Mouse (Mus musculus): Measurements from ENCODE around the gene Stum. TPM values are rescaled to one million over a fixed set of nuclear protein-coding genes. Genes with fewer than 3 reads are reported as not detected.
"Not testable (repeated sequence)": the region's sequence is repeated elsewhere in the genome, so short reads cannot be mapped to it uniquely, and the experiment has no call there.

The Stum gene
- total and polyA plus RNA-seq, 2 experiments from 2014 or later, result 16.7 to 80.7 TPM

GRCm38 (mm10) chr1:180390321-180390731 lies 93.0 kb downstream of the Stum start:
- no peak for TF ChIP-seq CTCF (IDR thresholded peaks at IDR 0.05; ENCODE audit: low read depth)
- H3K4me2 ChIP-seq (ENCODE audit: low read depth), result no peak overlapping the region
- peaks cover 7% of the 10 kb centered on the region for H3K4me1 ChIP-seq (ENCODE audit: insufficient read depth)
- H3K27ac ChIP-seq (ENCODE audit: low read depth, low read length), result no peak overlapping the region
- no peaks in the 10 kb centered on the region for H3K9me3 ChIP-seq (ENCODE audit: low read length)
- no peaks in the 10 kb centered on the region for H3K27me3 ChIP-seq (ENCODE audit: insufficient read depth, low read length)
- DNase-seq (no peak), ATAC-seq (no peak)
- no peak overlapping the region for H3K4me3 ChIP-seq (ENCODE audit: low read depth, low read length)
- no peaks in the 10 kb centered on the region for H3K36me3 ChIP-seq (ENCODE audit: insufficient read depth)
- H3K9ac ChIP-seq, result no peak overlapping the region
- WGBS, result 73% methylated on average over 3 of the region's 3 CpGs

DNA sequence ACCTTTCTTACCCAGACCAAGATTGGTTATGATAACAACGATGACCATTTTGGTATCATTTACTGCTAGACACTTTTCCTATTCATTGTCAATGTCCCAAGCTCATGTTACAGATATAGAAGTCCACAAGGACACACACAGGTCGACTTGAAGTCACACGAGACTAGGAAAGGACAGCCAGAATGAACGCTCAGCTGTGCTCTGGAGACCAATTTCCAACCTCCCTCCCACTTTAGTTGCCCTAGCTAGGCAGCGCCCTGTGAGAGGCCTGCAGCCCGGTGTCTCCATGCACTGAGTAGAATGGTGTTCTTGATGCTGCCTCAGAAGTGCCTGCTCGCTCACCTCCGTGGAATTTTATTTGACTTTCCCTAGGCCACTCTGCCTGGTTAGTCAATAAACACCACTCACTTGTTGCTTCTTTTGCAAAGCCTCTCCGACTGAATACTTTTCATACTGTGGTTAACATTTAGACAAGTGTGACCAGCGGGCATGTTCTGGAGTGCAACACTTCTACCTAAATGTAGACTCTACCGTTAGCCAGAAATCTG lies 94.0 kb downstream of the Stum start:
- not testable (repeated sequence) for H3K4me3 ChIP-seq (ENCODE audit: low read depth, low read length); H3K9ac ChIP-seq; ATAC-seq; H3K4me2 ChIP-seq (ENCODE audit: low read depth); DNase-seq; H3K27me3 ChIP-seq (ENCODE audit: insufficient read depth, low read length); H3K9me3 ChIP-seq (ENCODE audit: low read length); H3K27ac ChIP-seq (ENCODE audit: low read depth, low read length); H3K36me3 ChIP-seq (ENCODE audit: insufficient read depth); H3K4me1 ChIP-seq (ENCODE audit: insufficient read depth)
- 88% methylated on average over 11 of the region's 11 CpGs for WGBS

DNA sequence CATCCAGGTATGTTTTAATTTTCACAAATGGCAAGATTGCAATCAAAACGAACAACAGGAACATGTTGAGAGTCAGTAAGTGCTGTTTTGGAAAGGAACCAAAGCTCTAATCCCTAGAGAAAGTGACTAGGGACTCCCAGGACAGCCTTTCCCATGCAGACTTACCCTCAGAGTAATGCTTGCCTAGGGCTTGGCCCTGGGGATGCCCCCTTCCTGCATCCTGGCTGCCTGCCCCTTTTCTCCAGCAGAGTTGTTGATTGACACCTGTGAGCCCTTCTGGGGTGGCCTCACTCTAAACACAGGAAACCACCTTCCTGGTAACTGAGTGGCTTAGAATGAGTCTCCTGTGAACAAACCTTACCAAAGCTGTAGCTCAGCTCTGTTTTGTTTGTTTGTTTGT lies 94.8 kb downstream of the Stum start:
- Histone ChIP-seq H3K9ac (no peak overlapping the region), H3K4me3 (ENCODE audit: low read depth, low read length) (no peak overlapping the region), H3K27me3 (ENCODE audit: insufficient read depth, low read length) (no peaks in the 10 kb centered on the region), H3K4me2 (ENCODE audit: low read depth) (peak overlapping the region; percentile 54; the same call in 1 of the 2 replicates), H3K9me3 (ENCODE audit: low read length) (no peaks in the 10 kb centered on the region), H3K4me1 (ENCODE audit: insufficient read depth) (peaks cover 7% of the 10 kb centered on the region), H3K27ac (ENCODE audit: low read depth, low read length) (peak overlapping the region; percentile 24), H3K36me3 (ENCODE audit: insufficient read depth) (no peaks in the 10 kb centered on the region)
- TF ChIP-seq CTCF (IDR thresholded peaks at IDR 0.05; ENCODE audit: low read depth), result no peak
- WGBS, result 38% methylated on average over 1 of the region's 1 CpGs
- no peak for ATAC-seq
- DNase-seq, result no peak

DNA sequence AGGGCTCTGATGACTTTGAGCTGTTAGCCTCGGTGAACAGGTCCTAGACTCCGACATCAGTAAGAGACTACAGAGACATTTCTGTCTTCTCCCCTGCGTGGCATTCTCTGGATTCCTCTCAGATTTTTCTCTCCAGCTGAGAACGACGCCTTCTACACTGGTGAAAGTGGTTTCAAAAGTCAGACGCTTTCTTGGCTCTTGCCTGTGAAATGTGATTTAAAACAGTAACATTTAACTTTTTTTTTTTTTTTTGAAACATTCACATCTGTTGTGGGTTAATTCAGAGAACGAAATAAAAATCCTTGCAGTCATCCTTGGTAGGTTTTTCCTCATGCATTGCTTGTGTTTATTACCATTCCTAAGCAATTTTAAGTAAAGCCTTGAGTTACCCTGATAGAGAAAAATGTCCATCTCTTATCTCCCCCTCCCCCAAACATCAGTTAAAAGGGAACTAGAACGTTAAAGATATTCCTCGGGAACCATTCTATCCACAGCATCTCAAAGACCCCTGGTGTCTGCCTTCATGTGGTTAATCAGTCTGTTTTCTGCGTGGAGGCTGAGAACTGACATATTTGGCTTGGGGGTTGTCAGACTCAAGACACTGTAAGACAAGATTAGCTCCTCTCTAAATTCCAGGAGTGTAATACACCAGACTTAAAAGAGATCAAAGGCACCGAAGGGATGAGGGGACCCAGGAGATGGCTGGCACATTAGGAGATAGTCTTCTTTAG lies 95.4 kb downstream of the Stum start:
- peak overlapping the region; percentile 10; the same call in 1 of the 2 replicates for H3K9ac ChIP-seq
- no peaks in the 10 kb centered on the region for H3K36me3 ChIP-seq (ENCODE audit: insufficient read depth)
- peak overlapping the region; percentile 24 for H3K27ac ChIP-seq (ENCODE audit: low read depth, low read length)
- DNase-seq, result no peak
- no peak for TF ChIP-seq CTCF (IDR thresholded peaks at IDR 0.05; ENCODE audit: low read depth)
- no peak for ATAC-seq
- H3K27me3 ChIP-seq (ENCODE audit: insufficient read depth, low read length), result no peaks in the 10 kb centered on the region
- peak overlapping the region; percentile 54 for H3K4me2 ChIP-seq (ENCODE audit: low read depth)
- peaks cover 7% of the 10 kb centered on the region for H3K4me1 ChIP-seq (ENCODE audit: insufficient read depth)
- 13% methylated on average over 11 of the region's 11 CpGs for WGBS
- peak overlapping the region; percentile 35 for H3K4me3 ChIP-seq (ENCODE audit: low read depth, low read length)
- no peaks in the 10 kb centered on the region for H3K9me3 ChIP-seq (ENCODE audit: low read length)

DNA sequence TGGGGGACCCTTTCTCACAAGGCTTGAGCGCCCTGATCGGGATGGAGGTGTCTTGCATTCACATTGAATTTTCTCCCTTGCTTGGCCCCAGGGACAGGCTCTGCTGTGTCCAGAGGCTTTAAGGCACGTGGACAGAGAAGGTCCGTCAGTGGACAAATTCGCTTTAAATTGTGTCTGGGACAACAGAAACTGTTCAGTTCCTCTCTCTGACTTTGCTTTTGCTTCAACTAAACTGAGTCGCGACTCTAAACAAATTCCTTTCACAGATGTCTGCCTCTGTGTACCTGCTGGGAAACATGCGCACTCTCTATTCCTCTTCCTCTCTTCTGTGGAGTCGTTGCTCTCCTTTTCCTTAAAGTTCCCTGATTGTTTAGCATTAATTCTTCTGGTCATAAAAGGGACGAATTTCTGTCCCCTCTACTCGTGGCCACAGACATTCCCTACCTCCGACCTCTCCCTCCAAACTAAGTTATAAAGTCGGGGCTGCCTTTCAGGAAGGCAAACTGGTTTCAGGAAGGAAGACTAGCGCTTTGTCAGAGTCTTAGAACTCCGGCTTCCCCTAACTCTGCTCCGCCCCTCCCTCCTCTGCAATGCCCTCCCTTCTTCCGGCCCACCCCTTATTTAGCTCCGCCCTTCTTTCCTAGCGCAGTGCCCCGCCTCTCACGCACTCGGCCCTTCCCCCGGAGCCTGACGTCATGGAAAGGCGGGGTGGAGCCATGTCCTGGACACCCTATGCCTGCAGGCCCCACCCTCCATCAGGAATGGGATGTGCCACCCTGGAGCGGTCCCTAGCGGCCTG lies 96.2 kb downstream of the Stum start:
- Histone ChIP-seq H3K27ac (ENCODE audit: low read depth, low read length) (peak overlapping the region; percentile 24), H3K4me3 (ENCODE audit: low read depth, low read length) (peak overlapping the region; percentile 35), H3K9ac (peak overlapping the region; percentile 26), H3K9me3 (ENCODE audit: low read length) (no peaks in the 10 kb centered on the region), H3K4me2 (ENCODE audit: low read depth) (peak overlapping the region; percentile 54), H3K4me1 (ENCODE audit: insufficient read depth) (peaks cover 8% of the 10 kb centered on the region), H3K36me3 (ENCODE audit: insufficient read depth) (no peaks in the 10 kb centered on the region), H3K27me3 (ENCODE audit: insufficient read depth, low read length) (no peaks in the 10 kb centered on the region)
- ATAC-seq (peak; percentile 99), DNase-seq (peak; percentile 96)
- 1% methylated on average over 27 of the region's 27 CpGs for WGBS
- peak; percentile 78 for TF ChIP-seq CTCF (IDR thresholded peaks at IDR 0.05; ENCODE audit: low read depth)

- no peak for DNase-seq
- ATAC-seq, result no peak
- no peak for TF ChIP-seq CTCF (IDR thresholded peaks at IDR 0.05; ENCODE audit: low read depth)
- 82% methylated on average over 6 of the region's 6 CpGs for WGBS
- H3K9ac ChIP-seq, result no peak overlapping the region
- no peak overlapping the region for H3K4me2 ChIP-seq (ENCODE audit: low read depth)
- no peaks in the 10 kb centered on the region for H3K36me3 ChIP-seq (ENCODE audit: insufficient read depth)
- peaks cover 10% of the 10 kb centered on the region for H3K4me1 ChIP-seq (ENCODE audit: insufficient read depth)
- H3K27me3 ChIP-seq (ENCODE audit: insufficient read depth, low read length), result no peaks in the 10 kb centered on the region
- no peak overlapping the region for H3K27ac ChIP-seq (ENCODE audit: low read depth, low read length)
- no peak overlapping the region for H3K4me3 ChIP-seq (ENCODE audit: low read depth, low read length)
- no peaks in the 10 kb centered on the region for H3K9me3 ChIP-seq (ENCODE audit: low read length)
Observed at GRCm38 (mm10) chr1:180385308-180385707, 98.0 kb downstream of the Stum start.

GRCm38 (mm10) chr1:180384486-180384885 lies 98.8 kb downstream of the Stum start:
- TF ChIP-seq CTCF (IDR thresholded peaks at IDR 0.05; ENCODE audit: low read depth), result no peak
- H3K4me2 ChIP-seq (ENCODE audit: low read depth), result no peak overlapping the region
- H3K27me3 ChIP-seq (ENCODE audit: insufficient read depth, low read length), result no peaks in the 10 kb centered on the region
- no peak for DNase-seq
- peaks cover 10% of the 10 kb centered on the region for H3K4me1 ChIP-seq (ENCODE audit: insufficient read depth)
- 72% methylated on average over 10 of the region's 10 CpGs for WGBS
- H3K36me3 ChIP-seq (ENCODE audit: insufficient read depth), result no peaks in the 10 kb centered on the region
- H3K9me3 ChIP-seq (ENCODE audit: low read length), result no peaks in the 10 kb centered on the region
- no peak overlapping the region for H3K27ac ChIP-seq (ENCODE audit: low read depth, low read length)
- no peak for ATAC-seq
- H3K9ac ChIP-seq, result no peak overlapping the region
- H3K4me3 ChIP-seq (ENCODE audit: low read depth, low read length), result no peak overlapping the region

All from forebrain, postnatal 0 days (tissue).